In the genomic region with DNA sequence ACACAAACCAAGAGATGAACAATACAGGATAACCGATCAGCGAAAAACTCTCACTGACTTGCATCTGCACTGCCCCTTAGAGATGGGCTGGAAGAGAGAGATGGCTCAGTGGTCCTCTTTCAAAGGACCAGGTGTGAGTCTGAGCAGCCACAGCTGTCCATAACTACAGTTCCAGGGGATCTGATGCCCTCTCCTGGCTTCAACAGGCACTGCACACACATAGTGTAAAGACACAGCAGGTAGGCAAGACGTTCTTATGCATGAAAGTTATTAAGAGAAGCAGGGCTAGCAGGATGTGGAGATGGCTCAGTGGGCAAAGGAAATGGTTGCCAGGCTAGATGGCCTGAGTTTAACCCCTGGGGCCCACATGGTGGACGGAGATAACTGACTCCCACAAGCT, we compare ENCODE assay signal across 7 mouse cellular contexts. TPM values are rescaled to one million over a fixed set of nuclear protein-coding genes. Genes with fewer than 3 reads are reported as not detected.
A peak's percentile ranks its signal among the peaks of the same experiment; 100 is the strongest.
DNase-seq lines count a peak whose midpoint lies in the region; ATAC-seq and TF ChIP-seq lines count a peak whose summit lies in the region.

No protein-coding gene starts in this region.

- H3K27ac ChIP-seq in spleen, adult 2 months (ENCODE audit: insufficient read depth, low read length): no peak overlapping the region
- H3K27ac ChIP-seq in limb, embryonic 12.5 days: peak overlapping the region; percentile 97
- H3K27ac ChIP-seq in stomach, embryonic 16.5 days (ENCODE audit: low read length): peak overlapping the region; percentile 74; the same call in 1 of the 2 replicates

- TF ChIP-seq POLR2A in spleen, adult 2 months (IDR thresholded peaks at IDR 0.05; ENCODE audit: low read depth, low read length): no peak

- H3K27me3 ChIP-seq in spleen, adult 2 months (ENCODE audit: control insufficient read depth, insufficient read depth, low read length): no peaks in the 10 kb centered on the region
- H3K27me3 ChIP-seq in limb, embryonic 12.5 days: no peaks in the 10 kb centered on the region
- H3K27me3 ChIP-seq in stomach, embryonic 16.5 days (ENCODE audit: control insufficient read depth, insufficient read depth, low read length): no peaks in the 10 kb centered on the region

- H3K4me2 ChIP-seq in limb, embryonic 12.5 days: no peak overlapping the region
- no peak overlapping the region for H3K4me2 ChIP-seq in stomach, embryonic 16.5 days (ENCODE audit: low read depth, low read length)

- no peak for ATAC-seq in limb, embryonic 12.5 days (ENCODE audit: insufficient number of reproducible peaks, insufficient read depth, low FRiP score, low TSS enrichment, low read depth)
- ATAC-seq in stomach, embryonic 16.5 days (ENCODE audit: insufficient read depth, low FRiP score): no peak
- no peak for ATAC-seq in frontal cortex, adult (ENCODE audit: low TSS enrichment)

- H3K9ac ChIP-seq in limb, embryonic 12.5 days (replicated peaks): no peak overlapping the region
- no peak overlapping the region for H3K9ac ChIP-seq in stomach, embryonic 16.5 days (ENCODE audit: low read length)

- DNase-seq in spleen, adult 2 months (ENCODE audit: low read depth in 1 of 2, low spot score in 2 of 2): peak in 1 of 2 experiments; percentile 36
- no peak for DNase-seq in spleen, adult 12 weeks (ENCODE audit: low spot score)
- DNase-seq in embryo, embryonic 9.5 days (ENCODE audit: extremely low spot score): peak; percentile 33
- DNase-seq in urinary bladder, postnatal 10 days (ENCODE audit: low spot score): no peak

- peaks cover 25% of the 10 kb centered on the region; the same call in 1 of the 2 replicates for H3K4me1 ChIP-seq in spleen, adult 2 months (ENCODE audit: control insufficient read depth, insufficient read depth, insufficient read length)
- H3K4me1 ChIP-seq in limb, embryonic 12.5 days (replicated peaks): peaks cover 57% of the 10 kb centered on the region
- peaks cover 25% of the 10 kb centered on the region for H3K4me1 ChIP-seq in stomach, embryonic 16.5 days (ENCODE audit: control insufficient read depth, insufficient read depth, low read length)

- 74% methylated on average over 4 of the region's 4 CpGs for WGBS in spleen, adult 2 months
- WGBS in limb, embryonic 12.5 days: 81% methylated on average over 4 of the region's 4 CpGs
- WGBS in stomach, embryonic 16.5 days: 87% methylated on average over 4 of the region's 4 CpGs

- no peak overlapping the region for H3K4me3 ChIP-seq in spleen, adult 2 months (ENCODE audit: extremely low read depth, insufficient read depth, insufficient read length)
- no peak overlapping the region for H3K4me3 ChIP-seq in limb, embryonic 12.5 days (replicated peaks)
- H3K4me3 ChIP-seq in stomach, embryonic 16.5 days (replicated peaks; ENCODE audit: low read length): no peak overlapping the region

- TF ChIP-seq CTCF in spleen, adult 2 months (IDR thresholded peaks at IDR 0.05; ENCODE audit: extremely low read depth, insufficient read depth, insufficient read length, insufficient replicate concordance): peak; percentile 11; the same call in 1 of the 2 replicates

- H3K9me3 ChIP-seq in limb, embryonic 12.5 days: no peaks in the 10 kb centered on the region; the same call in 1 of the 2 replicates
- H3K9me3 ChIP-seq in stomach, embryonic 16.5 days (replicated peaks; ENCODE audit: control insufficient read depth, low read length): no peaks in the 10 kb centered on the region

- no peaks in the 10 kb centered on the region for H3K36me3 ChIP-seq in spleen, adult 2 months (ENCODE audit: control insufficient read depth, insufficient read depth, low read length)
- H3K36me3 ChIP-seq in limb, embryonic 12.5 days: no peaks in the 10 kb centered on the region
- no peaks in the 10 kb centered on the region for H3K36me3 ChIP-seq in stomach, embryonic 16.5 days (ENCODE audit: control insufficient read depth, insufficient read depth, low read length)

RNA-seq across cellular contexts. Expression of a gene that starts 13.6 kb away (rescaled TPM):
- polyA plus RNA-seq in spleen, adult 2 months (2012; rRNA removed): 39.2 and 133 TPM in 2 replicates
- polyA plus RNA-seq in limb, embryonic 12.5 days (2016; fragmentation: Nextera tagmentation; extraction: Ambion mirVana): 6.4 and 7.0 TPM in 2 replicates
- polyA plus RNA-seq in stomach, embryonic 16.5 days (2015; fragmentation: Nextera tagmentation; extraction: Ambion mirVana): 3.5 and 3.7 TPM in 2 replicates
